Mouse (Mus musculus) liver, postnatal 0 days (tissue): ENCODE data around the gene Gm8281.
"Not testable (repeated sequence)": the region's sequence is repeated elsewhere in the genome, so short reads cannot be mapped to it uniquely, and the experiment has no call there.

Source experiments
- CTCF ChIP-seq: sonication (generic); IDR thresholded peaks from 2 replicates; pipeline ENCODE4 v1.5.1; 2016; ENCODE audit warnings: antibody characterized with exemption, low read depth
- EP300 ChIP-seq: IDR thresholded peaks from 2 replicates; pipeline ENCODE4 v1.6.1; 2016; ENCODE audit warnings: antibody characterized with exemption, low read depth, mild to moderate bottlenecking

GRCm38 (mm10) chr14:5050329-5050728 lies 20.5 kb upstream of the Gm8281 start, which contains the start of gene 4930555G01Rik:
- TF ChIP-seq CTCF, EP300: not testable (repeated sequence)
